In genomic region chr4:93334636-93335117, GRCm38 (mm10) we compare ENCODE assay signal across 8 mouse cellular contexts. TPM values are rescaled to one million over a fixed set of nuclear protein-coding genes. Genes with fewer than 3 reads are reported as not detected.
A peak's percentile ranks its signal among the peaks of the same experiment; 100 is the strongest.
DNase-seq lines count a peak whose midpoint lies in the region; ATAC-seq lines count a peak whose summit lies in the region.

No protein-coding gene starts in this region.

- peak; percentile 82 for ATAC-seq in inflammation-experienced regulatory T-cells, adult 6 months
- peak; percentile 82 for ATAC-seq in megakaryocyte progenitor cell, adult 5-6 weeks (replicated peaks; ENCODE audit: poor library complexity)

- DNase-seq in adrenal gland, adult (ENCODE audit: inconsistent age in 2 of 2, low spot score in 1 of 2), result peak; percentile 90 to 96
- peak; percentile 86 for DNase-seq in embryo, embryonic 10 days (ENCODE audit: low spot score)
- DNase-seq in gastrocnemius, postnatal 10 days, result peak; percentile 80
- DNase-seq in left cerebral cortex, adult 9 months (ENCODE audit: low spot score in 2 of 2), result peak; percentile 16 to 69
- peak; percentile 67 for DNase-seq in right cerebral cortex, postnatal 14 days
- DNase-seq in urinary bladder, postnatal 36 days (ENCODE audit: low spot score in 2 of 2), result peak; percentile 87 to 89

RNA-seq across cellular contexts. Expression of gene Tusc1, which starts 0.6 kb away (rescaled TPM):
- 1 to 10 TPM; 4.4 to 5.3 TPM for total RNA-seq in gastrocnemius, postnatal 10 days (2021)
- under 1 TPM in 1 of 3 experiments, not detected in 2; 0.32 TPM for polyA plus RNA-seq in inflammation-experienced regulatory T-cells, adult 6 months (2017; shearing (Covaris generic))
- 27.7 and 29.0 TPM in 2 replicates for total RNA-seq in megakaryocyte progenitor cell, adult 5-6 weeks (2015)
- 2.4 and 6.0 TPM in 2 replicates for total RNA-seq in megakaryocyte progenitor cell, adult 5-6 weeks (2017)

Comparison
In these comparisons a context has a peak if more than half of its experiments do, and no peak if none do; other contexts are left out.
1. Peak in every context shown above with its lines: DNase-seq and ATAC-seq.
2. DNase-seq: peak in every context shown above with its lines; median percentile 93 in adrenal gland, adult; 88 in urinary bladder, postnatal 36 days; 86 in embryo, embryonic 10 days; 80 in gastrocnemius, postnatal 10 days; 67 in right cerebral cortex, postnatal 14 days; 42 in left cerebral cortex, adult 9 months.